In the genomic region with DNA sequence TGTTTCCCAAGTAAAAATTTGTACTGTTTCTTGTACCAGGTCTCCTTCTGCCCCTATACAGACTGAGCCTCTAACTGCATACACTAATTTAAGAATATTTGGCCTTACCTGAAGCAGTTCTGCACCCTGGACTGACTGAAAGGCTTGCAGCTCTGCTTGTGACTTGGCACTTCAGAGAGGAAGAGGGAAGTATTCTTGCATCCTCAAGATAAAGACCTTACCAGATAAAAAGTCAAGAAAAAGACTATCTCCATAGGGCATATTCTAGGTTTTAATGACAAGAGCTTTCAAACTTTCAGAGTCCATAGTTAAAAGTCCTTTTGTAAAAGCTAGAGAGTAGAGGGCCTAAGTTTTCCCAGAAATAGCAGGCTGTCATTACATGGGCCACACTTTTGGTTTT, we compare ENCODE assay signal across 8 mouse cellular contexts. TPM values are rescaled to one million over a fixed set of nuclear protein-coding genes. Genes with fewer than 3 reads are reported as not detected.
DNase-seq lines count a peak whose midpoint lies in the region; ATAC-seq lines count a peak whose summit lies in the region.

A gene (minus strand): TSS at position 133 of the 400 bp plus-strand sequence.

- ATAC-seq in kidney, embryonic 16.5 days (ENCODE audit: low FRiP score, low TSS enrichment) = no peak
- ATAC-seq in hindbrain, embryonic 15.5 days (ENCODE audit: low FRiP score, low read depth) = no peak
- no peak for ATAC-seq in midbrain, embryonic 15.5 days (replicated peaks)

- H3K4me2 ChIP-seq in kidney, embryonic 16.5 days (replicated peaks; ENCODE audit: low read depth, low read length) = peak within 1 kb of the TSS; percentile 86
- peak within 1 kb of the TSS; percentile 90 for H3K4me2 ChIP-seq in hindbrain, embryonic 15.5 days
- H3K4me2 ChIP-seq in midbrain, embryonic 15.5 days = peak within 1 kb of the TSS; percentile 85

- H3K27me3 ChIP-seq in kidney, embryonic 16.5 days (ENCODE audit: insufficient read depth, low read length) = peaks cover 61% of the 10 kb centered on the region
- peaks cover 38% of the 10 kb centered on the region for H3K27me3 ChIP-seq in hindbrain, embryonic 15.5 days
- peaks cover 46% of the 10 kb centered on the region for H3K27me3 ChIP-seq in midbrain, embryonic 15.5 days (replicated peaks)

- H3K9me3 ChIP-seq in kidney, embryonic 16.5 days (ENCODE audit: low read length) = no peaks in the 10 kb centered on the region
- no peaks in the 10 kb centered on the region for H3K9me3 ChIP-seq in hindbrain, embryonic 15.5 days
- H3K9me3 ChIP-seq in midbrain, embryonic 15.5 days = no peaks in the 10 kb centered on the region

- H3K4me3 ChIP-seq in kidney, embryonic 16.5 days (ENCODE audit: low read length) = peak within 1 kb of the TSS; percentile 49
- H3K4me3 ChIP-seq in hindbrain, embryonic 15.5 days = peak within 1 kb of the TSS; percentile 51
- H3K4me3 ChIP-seq in midbrain, embryonic 15.5 days = peak within 1 kb of the TSS; percentile 52

- H3K9ac ChIP-seq in kidney, embryonic 16.5 days (replicated peaks; ENCODE audit: low read length) = no peak within 1 kb of the TSS
- H3K9ac ChIP-seq in hindbrain, embryonic 15.5 days = no peak within 1 kb of the TSS
- peak within 1 kb of the TSS; percentile 21; the same call in 1 of the 2 replicates for H3K9ac ChIP-seq in midbrain, embryonic 15.5 days

- DNase-seq in kidney, postnatal 14 days = no peak
- DNase-seq in c-Kit-positive CD71-positive TER-119-positive erythroid progenitor cells, embryonic 14.5 days (ENCODE audit: low spot score) = peak; percentile 37
- DNase-seq in right cerebral cortex, postnatal 14 days = no peak
- DNase-seq in frontal cortex, adult 2 months (ENCODE audit: extremely low spot score in 1 of 2, low spot score in 1 of 2) = no peak
- no peak for DNase-seq in left cerebral cortex, postnatal 25 days (ENCODE audit: low spot score in 2 of 2)

- H3K36me3 ChIP-seq in kidney, embryonic 16.5 days (ENCODE audit: insufficient read depth, low read length) = peaks cover 5% of the 10 kb centered on the region
- H3K36me3 ChIP-seq in hindbrain, embryonic 15.5 days = peaks cover 3% of the 10 kb centered on the region; the same call in 1 of the 2 replicates
- H3K36me3 ChIP-seq in midbrain, embryonic 15.5 days (replicated peaks) = no peaks in the 10 kb centered on the region

- intact Hi-C loops in left cerebral cortex, postnatal 25 days (cut with DNase I) = loop anchor here (2.0 to 5.0 kb wide), 2 partner anchors 58 to 683 kb away; no protein-coding TSS in a partner anchor

- peaks cover 14% of the 10 kb centered on the region for H3K4me1 ChIP-seq in kidney, embryonic 16.5 days (ENCODE audit: insufficient read depth, low read length)
- H3K4me1 ChIP-seq in hindbrain, embryonic 15.5 days (replicated peaks) = peaks cover 22% of the 10 kb centered on the region
- peaks cover 21% of the 10 kb centered on the region for H3K4me1 ChIP-seq in midbrain, embryonic 15.5 days

- no peak within 1 kb of the TSS for H3K27ac ChIP-seq in kidney, embryonic 16.5 days (ENCODE audit: low read length)
- H3K27ac ChIP-seq in hindbrain, embryonic 15.5 days (replicated peaks) = no peak within 1 kb of the TSS
- no peak within 1 kb of the TSS for H3K27ac ChIP-seq in midbrain, embryonic 15.5 days

RNA-seq across cellular contexts. Expression of the gene that starts here (rescaled TPM):
- polyA plus RNA-seq in kidney, embryonic 16.5 days (2015; fragmentation: Nextera tagmentation; extraction: Ambion mirVana) = 0.41 and 0.58 TPM in 2 replicates
- 0.61 and 1.0 TPM in 2 replicates for polyA plus RNA-seq in hindbrain, embryonic 15.5 days (2015; fragmentation: Nextera tagmentation; extraction: Ambion mirVana)
- 0.23 and 0.31 TPM in 2 replicates for polyA plus RNA-seq in midbrain, embryonic 15.5 days (2015; fragmentation: Nextera tagmentation; extraction: Ambion mirVana)
- 0.57 and 0.90 TPM in 2 replicates for polyA plus RNA-seq in frontal cortex, adult 2 months (2012; rRNA removed)
- total RNA-seq in left cerebral cortex, postnatal 25 days (2021) = under 1 TPM; 0.57 to 0.82 TPM
